Mouse (Mus musculus) layer of hippocampus, adult 9-11 months (tissue): ENCODE measurements at regions not wholly inside any gene's neighbourhood (a gene's known extent, or its start where the extent isn't known, plus 50 kb on each side); places are given as distances from the start of the nearest gene placed in this dataset.

ENCODE experiments used
- DNase-seq: peaks from one replicate; pipeline ENCODE4 v3.0.0; 2022

DNA sequence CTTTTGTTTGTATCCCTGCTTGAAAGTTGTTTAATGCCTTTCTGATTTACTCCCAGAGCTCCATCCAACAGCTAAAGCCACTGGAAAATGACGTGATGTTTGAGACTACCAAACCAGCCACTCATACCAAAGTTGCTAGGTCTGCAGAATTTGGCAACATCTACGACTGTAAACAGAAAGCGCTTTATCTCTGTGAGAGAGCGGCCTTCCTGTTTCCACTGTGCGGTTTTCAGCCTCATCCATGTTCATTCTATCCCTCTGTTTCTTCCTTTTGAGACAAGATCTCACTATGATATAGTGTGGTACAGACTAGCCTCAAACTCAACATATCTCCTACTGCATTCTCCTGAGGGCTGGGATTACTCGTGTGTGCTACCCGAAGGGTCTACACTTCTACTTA lies 100.0 kb downstream of the Tmem30b start:
- no peak for DNase-seq

DNA sequence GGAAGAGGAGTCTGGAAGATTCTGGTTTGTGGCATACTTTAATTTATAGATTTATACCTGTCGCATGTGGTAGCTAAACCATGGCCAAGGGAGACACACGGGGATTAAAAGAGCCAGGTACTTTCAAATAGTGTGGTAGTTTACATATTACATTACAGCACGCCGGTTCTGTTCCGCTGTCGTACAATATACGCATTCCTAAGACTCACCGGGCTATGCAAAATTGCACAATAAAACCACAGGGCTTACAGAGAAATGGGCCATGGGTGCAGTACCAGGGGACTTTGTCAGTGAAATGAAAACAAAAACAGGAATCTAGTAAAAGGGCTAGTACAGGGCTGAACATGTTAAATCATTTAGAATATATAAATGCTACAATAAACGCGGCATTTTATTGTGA lies 100.6 kb downstream of the Tmem30b start:
- no peak for DNase-seq

DNA sequence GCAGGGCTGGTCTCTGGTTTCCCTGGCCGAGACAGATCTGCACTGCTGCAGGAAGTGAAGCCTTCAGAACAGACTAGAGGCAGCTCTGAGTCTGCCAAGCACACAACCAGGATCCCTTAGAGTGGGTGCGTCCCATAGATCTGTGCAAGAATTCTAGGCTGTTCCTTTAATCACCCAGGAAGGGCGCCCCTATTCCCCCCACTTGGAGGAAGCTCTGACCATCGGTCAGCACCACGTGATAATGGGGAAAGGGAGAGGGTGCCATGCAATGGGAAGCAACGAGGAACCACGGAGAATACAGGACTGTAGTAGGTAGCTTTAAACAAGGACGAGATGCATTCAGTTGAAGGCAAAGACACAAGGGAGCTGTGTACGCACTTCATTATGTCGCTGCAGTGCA lies 101.1 kb downstream of the Tmem30b start:
- no peak for DNase-seq

DNA sequence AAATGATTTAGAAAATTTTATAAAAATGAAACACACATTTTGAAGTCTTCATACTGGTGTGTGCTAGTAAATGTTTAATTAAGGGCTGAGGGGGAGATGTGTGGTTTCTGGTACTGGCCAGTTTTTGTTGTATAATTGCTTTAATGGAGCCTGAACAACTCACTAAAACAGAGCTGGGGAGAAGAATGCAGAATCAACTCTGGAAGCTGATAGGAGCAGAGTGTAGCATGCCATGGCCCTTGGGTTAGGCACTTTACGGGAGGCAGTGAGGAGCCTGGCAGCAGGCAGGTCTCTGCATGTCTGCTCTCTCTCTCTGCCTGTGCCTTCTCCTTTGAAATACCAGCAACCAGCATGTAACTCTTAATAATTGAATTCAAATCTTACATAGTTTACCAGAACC lies 104.9 kb downstream of the Tmem30b start:
- DNase-seq: no peak

DNA sequence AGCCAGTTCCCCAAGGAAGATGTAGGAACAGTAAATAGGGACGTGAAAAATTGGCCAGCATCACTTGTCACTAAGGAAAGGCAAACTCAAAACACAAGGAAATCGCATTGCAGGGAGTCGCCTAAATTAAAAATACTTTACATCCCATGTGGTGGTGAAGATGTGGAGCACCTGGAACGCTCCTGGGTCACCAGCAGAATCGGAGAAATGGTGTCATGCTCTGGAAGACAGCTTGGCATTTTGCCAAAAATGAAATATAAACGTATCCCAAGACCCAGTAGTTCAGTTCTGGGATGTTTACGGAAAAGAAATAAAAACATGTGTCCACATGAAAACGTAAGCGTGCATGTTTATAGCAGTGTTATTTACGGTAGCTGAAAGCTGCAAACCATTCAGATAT lies 111.5 kb downstream of the Tmem30b start:
- DNase-seq: no peak

DNA sequence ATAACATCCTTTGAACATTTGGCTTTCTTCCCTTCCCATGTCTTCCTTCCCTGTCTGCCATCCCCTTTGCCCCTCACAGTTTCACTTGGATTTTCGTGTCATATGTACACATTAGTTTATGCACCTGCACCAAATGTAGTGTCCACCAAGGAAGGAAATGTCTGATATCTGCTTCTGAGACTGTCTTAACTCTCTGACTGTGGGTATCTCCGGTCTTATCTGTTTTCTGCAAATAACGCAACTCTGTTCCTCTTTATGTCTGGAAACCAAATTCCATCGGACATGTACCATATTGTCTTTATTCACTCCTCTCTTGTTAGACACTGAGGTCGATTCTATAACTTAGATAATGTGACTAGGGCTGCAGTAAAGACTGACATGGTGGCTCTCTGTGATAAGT lies 113.6 kb downstream of the Tmem30b start:
- no peak for DNase-seq

DNA sequence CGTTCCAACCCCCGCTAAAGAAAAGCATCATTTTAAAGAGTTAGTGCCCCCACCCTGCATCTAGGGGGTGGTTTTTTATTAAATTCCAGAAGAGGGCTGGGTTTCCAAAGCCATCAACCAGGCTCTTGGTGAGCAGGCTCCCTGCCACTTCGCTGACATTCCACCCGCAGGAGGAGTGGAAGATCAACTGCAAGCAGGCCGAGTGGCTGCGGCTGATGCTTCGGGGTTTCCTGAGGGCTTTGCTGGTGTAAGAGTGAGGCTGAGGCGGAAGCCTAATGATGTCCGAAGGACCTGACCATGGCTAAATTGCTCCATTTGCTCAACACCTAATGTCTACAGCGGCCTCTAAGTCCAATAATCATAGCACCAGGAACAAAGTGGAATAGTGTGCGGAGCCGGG lies 118.0 kb downstream of the Tmem30b start:
- DNase-seq: no peak

DNA sequence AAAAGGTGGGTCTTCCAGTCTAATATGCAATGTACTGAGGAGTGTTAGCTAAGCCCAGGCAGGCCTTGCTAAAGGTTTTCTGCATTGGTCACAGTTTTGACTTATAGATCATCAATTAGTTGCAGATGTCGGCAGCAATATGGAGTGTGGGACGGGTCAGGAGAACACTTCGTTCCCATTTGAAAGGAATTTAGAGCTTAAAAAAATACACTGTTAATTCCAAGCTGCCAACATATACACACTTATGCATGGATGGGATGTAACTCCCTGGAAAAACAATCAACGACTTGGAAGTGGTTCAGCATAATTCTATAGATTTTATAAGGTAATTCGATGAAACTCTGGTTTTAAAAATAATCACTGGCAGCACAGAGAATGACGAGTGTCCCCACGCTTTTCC lies 121.4 kb downstream of the Tmem30b start:
- no peak for DNase-seq

DNA sequence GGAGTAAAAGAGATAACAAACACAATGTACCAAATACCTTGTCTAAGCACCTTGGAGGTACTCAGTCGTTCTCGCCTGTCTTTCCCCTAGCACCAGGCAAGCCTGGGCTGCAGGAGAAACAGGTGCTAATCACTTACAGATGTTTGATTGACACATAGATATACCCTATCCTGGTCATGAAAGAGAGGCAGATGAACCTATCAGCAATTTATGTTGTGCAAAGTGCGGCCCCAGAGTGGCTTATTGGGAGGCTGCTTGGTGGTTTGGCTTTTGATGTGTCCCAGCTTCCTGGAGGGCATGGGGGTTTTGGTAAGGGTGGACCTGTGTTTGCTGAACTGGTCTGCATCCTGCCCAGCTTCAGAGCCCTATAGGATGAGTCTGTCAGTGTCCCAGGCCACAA lies 129.1 kb downstream of the Tmem30b start:
- no peak for DNase-seq

DNA sequence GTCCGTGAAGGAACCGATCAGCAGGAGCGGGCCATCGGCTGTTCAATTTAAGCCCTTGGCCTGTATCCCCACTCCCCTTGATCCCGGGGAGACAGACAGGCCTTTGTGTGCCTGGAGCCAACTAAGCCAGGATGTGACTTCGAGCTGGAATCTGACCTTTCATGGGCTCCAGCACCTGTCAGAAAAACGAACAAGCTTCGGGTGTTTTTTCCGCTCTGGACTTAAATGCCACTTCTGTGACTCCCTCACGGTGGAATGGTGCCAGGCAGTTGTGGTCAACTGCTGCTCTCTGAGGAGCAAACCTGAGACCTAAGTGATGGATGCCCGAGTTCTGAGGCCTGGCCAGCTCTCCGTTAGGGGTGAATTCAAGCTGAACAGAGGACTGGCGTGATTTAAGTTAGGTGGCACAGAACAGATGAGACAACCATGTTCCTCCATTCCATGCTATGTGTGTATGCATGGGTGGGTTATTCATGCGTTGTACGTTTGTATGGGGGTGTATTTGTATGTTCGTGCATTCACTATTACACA lies 129.8 kb downstream of the Tmem30b start:
- no peak for DNase-seq

DNA sequence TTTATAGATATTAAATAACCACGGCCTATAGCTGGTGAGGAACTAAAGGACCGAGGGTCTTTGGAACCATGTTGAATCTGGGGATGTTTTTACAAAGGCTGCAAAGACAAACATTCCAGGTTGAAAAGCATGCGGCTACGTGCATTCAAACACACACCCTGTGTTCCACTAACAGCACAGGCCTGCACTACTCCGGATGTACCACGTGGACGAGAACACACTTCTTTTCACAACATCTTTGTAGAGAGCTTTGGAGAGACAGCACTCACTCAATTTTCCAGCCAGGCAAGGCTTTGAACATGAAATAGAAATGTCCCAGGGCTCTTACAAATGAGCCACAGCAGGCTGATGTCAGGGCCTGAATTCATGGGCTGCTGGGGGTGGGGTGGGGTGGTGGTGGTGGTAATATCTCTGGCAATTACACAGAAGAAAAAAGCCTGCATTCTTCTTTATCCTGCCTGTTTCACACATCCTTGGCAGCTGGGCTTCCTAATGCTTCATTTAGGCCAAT lies 129.3 kb downstream of the Slc38a6 start:
- DNase-seq: no peak

DNA sequence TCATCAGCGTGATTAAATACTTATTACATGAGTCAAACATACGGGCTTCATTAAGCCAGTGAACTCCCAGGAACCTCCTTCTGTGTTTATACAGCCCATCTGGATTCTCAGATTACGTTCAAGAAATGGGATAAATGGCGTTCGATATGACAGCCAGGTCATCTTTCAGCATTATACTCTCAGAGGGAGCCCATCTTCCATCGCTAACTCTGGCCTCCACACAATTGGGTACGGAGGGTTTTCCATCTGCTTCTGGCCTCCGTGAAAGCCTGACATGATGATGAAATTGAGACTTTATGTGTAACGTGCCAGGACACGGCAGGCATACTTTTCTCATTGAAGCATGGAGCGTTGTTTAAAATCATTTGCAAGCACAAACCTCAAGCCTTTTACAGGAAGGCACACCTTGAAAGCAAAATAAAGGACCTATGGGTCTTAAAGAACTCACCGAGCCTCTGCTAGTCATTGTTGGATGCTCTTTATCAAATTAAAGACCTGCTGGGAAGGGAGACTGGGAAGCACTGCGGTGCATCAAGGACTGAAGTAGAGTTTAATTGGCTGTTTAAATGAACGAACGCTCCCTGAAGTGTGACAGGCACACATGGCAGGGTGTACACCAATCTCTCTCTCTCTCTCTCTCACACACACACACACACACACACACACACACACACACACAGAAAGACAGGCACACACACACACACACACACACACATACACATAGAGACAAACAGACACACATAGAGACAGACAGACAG lies 127.0 kb downstream of the Slc38a6 start:
- DNase-seq: no peak

DNA sequence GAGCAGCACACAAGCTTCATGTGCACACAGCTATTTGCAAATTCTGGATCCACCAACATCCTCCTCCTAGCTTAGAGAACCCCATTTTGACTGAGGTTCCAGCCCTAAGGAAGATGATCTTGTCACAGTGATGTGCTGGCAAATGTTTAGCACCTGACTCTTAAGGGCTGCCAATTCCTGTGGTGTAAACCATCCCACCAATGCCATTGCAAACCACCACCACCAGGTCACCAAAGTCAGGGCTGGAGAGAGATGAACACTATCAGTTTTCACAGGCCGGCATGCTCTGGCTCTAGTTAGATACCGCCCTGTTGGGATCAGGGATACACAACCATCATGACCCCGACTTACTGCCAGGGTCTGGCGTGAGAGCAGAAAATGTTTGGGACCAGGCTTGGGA lies 125.9 kb downstream of the Slc38a6 start:
- no peak for DNase-seq

DNA sequence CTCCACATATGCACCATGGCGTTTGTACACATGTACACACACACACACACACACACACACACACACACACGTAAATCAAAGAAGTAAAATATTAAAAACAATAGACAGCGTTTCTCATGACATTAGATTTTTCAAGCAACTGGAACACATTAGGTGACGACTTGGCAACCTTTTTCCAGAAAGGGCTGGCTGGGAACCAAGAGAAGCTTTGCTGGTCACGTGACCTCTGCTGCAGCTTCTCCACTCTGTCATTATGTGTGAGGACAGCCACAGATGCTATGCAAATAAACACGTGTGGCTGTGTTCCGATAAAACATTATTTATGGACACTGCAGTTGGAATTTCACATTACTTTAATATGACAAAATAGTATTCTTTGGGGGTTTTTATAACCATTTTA lies 124.3 kb downstream of the Slc38a6 start:
- DNase-seq: no peak

DNA sequence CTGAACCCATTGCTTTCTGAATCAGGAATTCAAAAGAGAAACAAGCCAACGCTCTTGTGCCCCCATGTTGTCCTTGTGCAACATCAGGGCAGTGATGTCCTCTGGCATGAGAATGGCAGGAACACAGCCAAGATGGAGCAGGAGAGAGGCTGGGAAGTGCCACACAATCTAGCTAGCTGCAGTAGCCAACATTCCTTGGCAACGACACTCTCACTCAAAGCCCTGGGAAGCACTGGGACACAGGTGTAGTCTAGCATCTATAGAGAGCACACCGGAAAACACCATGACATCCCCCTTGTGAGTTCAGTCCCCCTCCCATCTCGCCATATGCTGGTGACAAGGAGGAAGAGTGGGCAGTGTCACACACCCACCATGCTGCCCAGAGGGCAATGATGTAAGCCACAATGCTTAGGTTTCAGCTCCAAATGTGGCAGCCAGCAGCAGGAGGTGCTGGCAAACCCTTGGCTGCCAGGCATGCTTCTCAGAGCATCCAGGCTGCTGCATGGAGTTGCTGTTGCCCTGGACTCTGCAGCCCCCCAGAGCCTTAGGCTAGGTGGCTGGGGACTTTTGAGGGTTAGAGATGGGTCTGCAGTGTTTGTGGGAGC lies 123.0 kb downstream of the Slc38a6 start:
- DNase-seq: no peak

DNA sequence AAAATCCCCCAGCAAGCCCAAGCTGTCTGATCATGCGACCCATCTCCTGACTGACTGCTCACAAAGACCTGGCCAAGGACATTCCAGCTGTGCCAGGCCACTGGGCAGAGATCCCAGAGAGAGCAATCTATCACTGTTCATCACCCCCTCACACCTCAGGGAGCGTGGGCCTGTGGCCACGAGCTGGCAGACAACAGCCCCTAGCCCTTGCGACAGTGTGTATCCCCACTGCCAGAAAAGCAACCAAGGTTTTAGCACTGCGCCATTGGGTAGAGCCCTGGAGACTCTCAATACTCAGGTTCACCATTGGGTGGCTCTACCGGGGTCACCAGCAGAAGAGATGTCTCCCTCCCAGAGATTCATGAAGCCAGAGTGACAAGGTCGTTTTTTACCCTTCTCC lies 122.0 kb downstream of the Slc38a6 start:
- no peak for DNase-seq

DNA sequence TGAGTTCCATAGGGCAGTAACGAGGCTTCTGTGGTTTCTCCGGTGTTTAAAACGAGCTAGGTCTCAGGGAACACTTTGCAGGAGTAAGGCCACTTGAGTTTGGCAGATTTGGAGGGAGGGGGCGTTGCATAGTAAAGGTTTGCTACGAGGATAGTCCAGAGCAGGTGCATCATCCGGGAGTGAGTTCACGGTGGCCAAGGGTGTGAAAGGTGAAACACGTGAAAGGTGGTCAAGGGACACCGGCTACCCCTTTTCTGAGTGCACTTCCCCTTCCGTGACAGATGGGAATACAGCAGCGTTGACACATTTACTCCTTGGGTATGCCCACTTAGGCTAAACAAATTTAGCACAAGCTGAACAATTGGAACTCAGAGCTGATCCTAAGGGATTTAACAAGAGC lies 121.6 kb downstream of the Slc38a6 start:
- no peak for DNase-seq

DNA sequence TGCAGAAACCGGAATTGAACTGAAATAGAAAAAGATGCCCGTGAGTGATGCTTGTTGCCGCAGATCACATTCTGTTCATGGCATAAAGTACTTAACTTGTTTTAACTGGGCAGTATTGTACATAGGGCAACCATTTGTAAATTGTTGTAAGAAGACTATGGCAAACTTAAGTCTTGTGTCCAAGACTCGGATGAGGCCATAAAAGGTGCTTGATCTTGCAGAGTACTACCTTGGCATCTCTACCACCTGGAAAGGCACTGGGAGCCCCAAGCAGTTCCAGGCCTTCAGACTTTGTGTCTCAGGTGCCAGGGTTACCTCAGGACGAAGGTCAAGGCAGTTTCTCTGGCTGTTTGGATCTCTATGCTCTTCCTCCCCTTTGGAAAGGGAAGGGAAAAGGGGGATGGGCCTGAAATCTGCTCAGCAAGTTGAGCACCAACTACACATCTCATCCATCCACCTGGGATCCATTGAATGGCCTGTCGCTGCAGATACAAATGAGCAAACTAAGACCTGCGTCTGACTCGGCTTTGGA lies 120.0 kb downstream of the Slc38a6 start:
- DNase-seq: no peak

DNA sequence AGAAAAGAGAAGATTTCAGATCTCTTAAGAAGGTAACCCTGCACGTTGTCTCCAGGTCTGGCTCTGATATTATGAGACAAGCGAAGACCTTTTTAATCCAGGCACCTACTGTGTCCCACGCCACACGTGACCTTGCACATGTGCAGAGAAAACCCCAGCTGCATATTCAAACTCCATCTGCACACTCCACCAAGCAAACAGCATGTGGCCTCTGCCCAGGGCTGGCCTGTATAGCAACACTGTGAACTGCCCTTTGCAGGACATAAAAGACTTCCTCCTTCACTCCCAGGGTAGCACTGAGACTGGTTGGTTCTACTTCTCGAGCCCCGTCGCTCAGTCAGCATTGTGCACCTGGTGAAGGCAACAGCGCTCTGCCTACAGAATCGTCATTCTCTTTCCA lies 119.0 kb downstream of the Slc38a6 start:
- no peak for DNase-seq

DNA sequence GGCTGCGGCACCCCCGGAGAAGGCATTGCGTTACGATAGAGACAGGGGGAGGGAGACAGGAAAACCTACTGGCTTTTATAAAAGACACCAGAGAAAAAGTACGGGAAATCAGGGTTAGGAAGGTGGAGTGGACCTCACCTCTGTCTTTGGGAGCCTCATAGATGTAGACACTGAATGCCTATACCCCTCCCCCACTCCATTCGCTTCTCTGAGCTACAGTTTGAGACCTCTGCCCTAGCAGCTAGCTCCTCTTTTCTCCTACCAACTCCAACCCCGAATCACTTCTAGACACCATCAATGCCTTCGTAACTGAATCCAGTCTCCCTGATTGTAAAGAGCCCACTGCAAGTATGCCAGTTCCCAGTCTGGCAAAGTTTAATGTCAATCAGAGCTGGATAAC lies 118.5 kb downstream of the Slc38a6 start:
- no peak for DNase-seq

DNA sequence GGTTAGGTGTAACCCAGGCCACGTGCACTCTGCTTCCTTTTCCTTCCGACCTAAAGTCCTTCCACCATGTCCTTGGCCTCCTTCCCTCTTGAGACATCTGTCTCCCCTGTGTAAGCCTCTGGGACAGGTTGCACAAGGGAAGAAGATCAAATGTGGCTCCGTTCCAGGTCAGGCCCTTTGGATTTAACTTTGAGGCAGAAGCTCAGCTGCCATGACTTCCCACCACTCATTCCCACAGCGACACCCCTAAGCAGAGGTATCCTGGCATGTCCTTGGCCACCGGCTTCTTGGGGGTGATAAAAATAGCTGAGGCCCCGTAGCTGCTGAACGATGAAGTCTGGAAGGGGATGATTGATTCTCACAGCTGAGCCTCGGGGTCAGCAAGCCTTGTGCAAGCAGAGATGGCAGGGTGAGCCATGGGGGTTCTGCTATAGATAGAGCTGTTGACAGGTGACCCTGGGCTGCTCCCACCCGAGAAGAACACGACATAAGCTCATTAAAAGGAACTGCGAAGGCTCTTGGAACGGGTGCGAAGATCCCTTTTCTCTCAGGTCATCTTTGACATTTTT lies 117.4 kb downstream of the Slc38a6 start:
- no peak for DNase-seq
